Mouse (Mus musculus) heart, postnatal 0 days (tissue): ENCODE measurements around the gene St6galnac3.

Experiments
- CTCF ChIP-seq: IDR thresholded peaks from 2 replicates; pipeline ENCODE4 v1.5.1; 2016; ENCODE audit warnings: antibody characterized with exemption, control low read depth, low read depth
- EP300 ChIP-seq: IDR thresholded peaks from 2 replicates; pipeline ENCODE4 v1.6.1; 2016; ENCODE audit warnings: antibody characterized with exemption, low read depth

DNA sequence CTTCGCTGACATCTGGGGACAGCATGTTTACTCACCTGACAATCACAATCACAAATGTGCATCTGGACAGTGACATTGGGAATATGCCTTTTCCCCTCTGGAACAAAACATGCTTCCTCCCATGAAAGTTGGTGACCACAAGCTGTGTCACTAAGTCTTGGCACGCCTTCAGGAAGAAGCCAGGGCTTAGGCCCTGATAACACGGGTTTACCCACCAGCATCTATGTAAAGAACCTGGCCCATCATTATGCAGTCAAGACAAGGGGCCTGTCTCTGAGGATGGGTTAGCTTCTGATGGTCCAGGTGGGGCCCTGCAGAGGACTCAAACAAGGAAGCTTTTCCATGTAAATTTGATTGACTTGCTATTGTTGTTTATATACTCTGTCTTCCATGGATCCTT is 131.9 kb downstream of the St6galnac3 start:
- TF ChIP-seq CTCF, result no peak
- TF ChIP-seq EP300, result no peak
